8 mouse cellular contexts compared by ENCODE assay signal in genomic region chr13:24937108-24937838, GRCm38 (mm10). TPM values are rescaled to one million over a fixed set of nuclear protein-coding genes. Genes with fewer than 3 reads are reported as not detected.
A peak's percentile ranks its signal among the peaks of the same experiment; 100 is the strongest.
DNase-seq lines count a peak whose midpoint lies in the region; ATAC-seq lines count a peak whose summit lies in the region.

TSS of gene Aldh5a1 (minus strand) at chr13:24937661.

- H3K4me2 ChIP-seq in intestine, embryonic 14.5 days (ENCODE audit: low read length) = peak within 1 kb of the TSS; percentile 59

- peak within 1 kb of the TSS; percentile 72 for H3K4me3 ChIP-seq in intestine, embryonic 14.5 days (ENCODE audit: low read depth, low read length)

- intact Hi-C loops in gastrocnemius, postnatal 36 days (cut with DNase I) = no loop called here
- intact Hi-C loops in left cerebral cortex, postnatal 25 days (cut with DNase I) = loop anchor here (1.0 to 5.0 kb wide), 2 partner anchors 51 to 180 kb away; no protein-coding TSS in a partner anchor

- under 1% methylated on average over 73 of the region's 75 CpGs for WGBS in intestine, embryonic 14.5 days

- H3K9ac ChIP-seq in intestine, embryonic 14.5 days (ENCODE audit: low read length) = peak within 1 kb of the TSS; percentile 90

- DNase-seq in adrenal gland, adult 2 months = peak; percentile 88
- peak; percentile 82 for DNase-seq in embryo, embryonic 10.5 days (ENCODE audit: low spot score)
- peak; percentile 33 to 56 for DNase-seq in gastrocnemius, postnatal 36 days
- peak; percentile 92 for DNase-seq in intestine, embryonic 14.5 days (ENCODE audit: low spot score)
- DNase-seq in left cerebral cortex, postnatal 25 days (ENCODE audit: low spot score in 2 of 2) = peak; percentile 82 to 84
- DNase-seq in mesoderm, embryonic 11.5 days (ENCODE audit: low read depth, low spot score) = peak; percentile 73
- DNase-seq in right cerebral cortex, postnatal 4 days = peak; percentile 85
- DNase-seq in c-Kit-positive CD71-positive TER-119-positive erythroid progenitor cells, embryonic 14.5 days (ENCODE audit: low spot score) = no peak

- H3K4me1 ChIP-seq in intestine, embryonic 14.5 days (replicated peaks; ENCODE audit: control insufficient read depth, insufficient read depth, low read length) = no peaks in the 10 kb centered on the region

- H3K36me3 ChIP-seq in intestine, embryonic 14.5 days (ENCODE audit: control insufficient read depth, insufficient read depth, low read length) = no peaks in the 10 kb centered on the region

- peak; percentile 77 for ATAC-seq in intestine, embryonic 14.5 days (replicated peaks; ENCODE audit: low FRiP score, low TSS enrichment, low read depth)

- peak within 1 kb of the TSS; percentile 91 for H3K27ac ChIP-seq in intestine, embryonic 14.5 days (ENCODE audit: low read depth)

- no peaks in the 10 kb centered on the region for H3K27me3 ChIP-seq in intestine, embryonic 14.5 days (replicated peaks; ENCODE audit: control insufficient read depth, insufficient read depth, low read length)

- H3K9me3 ChIP-seq in intestine, embryonic 14.5 days (ENCODE audit: control insufficient read depth, low read length) = no peaks in the 10 kb centered on the region

RNA-seq across cellular contexts. Expression of gene Aldh5a1, which starts in this region (rescaled TPM):
- 10 to 100 TPM; 16.2 to 17.7 TPM for total RNA-seq in adrenal gland, adult 2 months (2021)
- polyA plus RNA-seq in adrenal gland, adult 2 months (2012; rRNA removed) = 18.5 and 21.4 TPM in 2 replicates
- total RNA-seq in gastrocnemius, postnatal 36 days (2021) = 1 to 10 TPM; 6.3 to 8.3 TPM
- 10.3 and 11.5 TPM in 2 replicates for polyA plus RNA-seq in intestine, embryonic 14.5 days (2014; fragmentation: Nextera tagmentation; extraction: Ambion mirVana)
- total RNA-seq in left cerebral cortex, postnatal 25 days (2021) = 10 to 100 TPM; 54.2 to 58.7 TPM
